Mouse (Mus musculus) neural tube, embryonic 11.5 days (tissue): Measurements from ENCODE around the gene Scamp4. TPM values are rescaled to one million over a fixed set of nuclear protein-coding genes. Genes with fewer than 3 reads are reported as not detected.

Source experiments
- ATAC-seq: fragments of 200-750 bp; cut with Nextera tagmentation; 2 replicates; pipeline ENCODE4 v1.8.0; 2017; ENCODE audit warnings: moderate number of reproducible peaks, mild to moderate bottlenecking, moderate TSS enrichment, moderate library complexity; ENCODE audit not compliant: insufficient read depth, low FRiP score, low TSS enrichment
- DNase-seq: peaks from one replicate; pipeline ENCODE4 v3.0.0-alpha.2; 2015; ENCODE audit warnings: low spot score
- H3K27ac ChIP-seq: fragments of 300-500 bp; sonication (generic); 2 replicates; pipeline ENCODE4 v1.5.1; 2014; ENCODE audit warnings: low read depth, mild to moderate bottlenecking, low read length
- H3K27me3 ChIP-seq: fragments of 300-500 bp; sonication (generic); 2 replicates; pipeline ENCODE4 v1.6.1; 2014; ENCODE audit warnings: mild to moderate bottlenecking, low read length, mixed read lengths; ENCODE audit not compliant: control insufficient read depth, insufficient read depth
- H3K36me3 ChIP-seq: fragments of 300-500 bp; sonication (generic); 2 replicates; pipeline ENCODE4 v1.6.1; 2014; ENCODE audit warnings: mild to moderate bottlenecking, low read length, moderate library complexity, mixed read lengths; ENCODE audit not compliant: control insufficient read depth, insufficient read depth
- H3K4me1 ChIP-seq: fragments of 300-500 bp; sonication (generic); 2 replicates; pipeline ENCODE4 v1.6.1; 2014; ENCODE audit warnings: low read length, mixed read lengths; ENCODE audit not compliant: control insufficient read depth, insufficient read depth
- H3K4me2 ChIP-seq: fragments of 300-500 bp; sonication (generic); 2 replicates; pipeline ENCODE4 v1.6.1; 2014; ENCODE audit warnings: low read depth, mild to moderate bottlenecking, moderate library complexity
- H3K4me3 ChIP-seq: fragments of 300-500 bp; sonication (generic); 2 replicates; pipeline ENCODE4 v1.5.1; 2014; ENCODE audit warnings: low read depth, low read length
- H3K9ac ChIP-seq: fragments of 300-500 bp; sonication (generic); 2 replicates; pipeline ENCODE4 v1.6.1; 2014; ENCODE audit warnings: mild to moderate bottlenecking, low read length
- H3K9me3 ChIP-seq: fragments of 300-500 bp; sonication (generic); 2 replicates; pipeline ENCODE4 v1.6.1; 2016; ENCODE audit warnings: low read length; ENCODE audit not compliant: control insufficient read depth
- WGBS: fragments of 180-500 bp; shearing (Covaris S2); extraction: QIAGEN DNeasy Blood & Tissue Kit; methylation state at CpG from one replicate; pipeline ENCODE4 v1.1.7; 2014; 5-methylcytosine and 5-hydroxymethylcytosine counted together
- polyA plus RNA-seq: library from polyadenylated mRNA; unstranded; fragments of >200 nt; fragmentation: Nextera tagmentation; extraction: Ambion mirVana; gene quantifications from 2 replicates; pipeline ENCODE4 v1.2.1, GENCODE M21; 2014

Gene Scamp4
- polyA plus RNA-seq, 1 experiment from 2014 or later: 77.7 TPM

DNA sequence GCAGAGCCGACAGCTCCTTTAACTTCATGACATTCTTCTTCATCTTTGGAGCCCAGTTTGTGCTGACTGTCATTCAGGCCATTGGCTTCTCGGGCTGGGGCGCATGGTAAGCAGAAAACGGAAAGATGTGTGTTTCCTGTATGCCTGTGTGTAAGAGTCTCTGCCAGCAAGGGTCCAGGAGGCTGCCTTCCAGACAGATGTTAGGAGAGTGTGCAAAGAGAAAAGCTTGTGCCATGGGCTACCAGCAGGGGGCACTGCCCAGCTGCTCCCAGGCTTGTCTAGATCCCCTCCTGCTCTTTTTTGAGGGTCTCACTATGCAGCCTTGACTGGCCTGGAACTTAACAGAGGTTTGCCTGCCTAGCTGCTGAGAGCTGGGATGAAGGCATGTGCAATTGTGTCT lies 8.4 kb downstream of the Scamp4 start:
- DNase-seq (peak; percentile 70), ATAC-seq (no peak)
- Histone ChIP-seq H3K27ac (no peak overlapping the region), H3K27me3 (no peaks in the 10 kb centered on the region), H3K36me3 (peaks cover 19% of the 10 kb centered on the region), H3K4me1 (no peaks in the 10 kb centered on the region), H3K9me3 (no peaks in the 10 kb centered on the region), H3K9ac (no peak overlapping the region), H3K4me3 (no peak overlapping the region), H3K4me2 (no peak overlapping the region)
- 74% methylated on average over 4 of the region's 4 CpGs for WGBS

DNA sequence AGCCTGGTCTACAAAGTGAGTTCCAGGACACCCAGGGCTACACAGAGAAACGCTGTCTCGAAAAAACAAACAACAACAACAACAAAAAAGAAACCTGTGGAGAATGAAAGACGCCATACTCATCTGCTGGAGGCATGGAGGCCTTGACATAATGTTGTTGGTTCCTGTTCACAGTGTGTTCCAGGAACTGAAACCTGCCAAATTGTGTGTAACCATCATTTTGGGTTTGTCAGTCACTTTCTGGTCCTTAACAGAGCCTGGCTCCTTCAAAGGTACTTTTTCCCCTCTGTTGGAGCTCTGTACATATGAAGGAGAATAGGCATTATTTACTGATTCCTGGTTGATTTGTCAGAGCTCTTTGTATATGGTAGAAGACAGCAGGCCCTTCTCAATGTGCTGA lies 9.2 kb downstream of the Scamp4 start:
- ATAC-seq (no peak), DNase-seq (no peak)
- H3K9me3 ChIP-seq: no peaks in the 10 kb centered on the region
- H3K36me3 ChIP-seq: peaks cover 13% of the 10 kb centered on the region
- no peaks in the 10 kb centered on the region for H3K27me3 ChIP-seq
- no peaks in the 10 kb centered on the region for H3K4me1 ChIP-seq
- H3K27ac ChIP-seq: no peak overlapping the region
- 96% methylated on average over 3 of the region's 3 CpGs for WGBS
- H3K4me3 ChIP-seq: no peak overlapping the region; the same call in 1 of the 2 replicates
- no peak overlapping the region for H3K4me2 ChIP-seq
- H3K9ac ChIP-seq: no peak overlapping the region

DNA sequence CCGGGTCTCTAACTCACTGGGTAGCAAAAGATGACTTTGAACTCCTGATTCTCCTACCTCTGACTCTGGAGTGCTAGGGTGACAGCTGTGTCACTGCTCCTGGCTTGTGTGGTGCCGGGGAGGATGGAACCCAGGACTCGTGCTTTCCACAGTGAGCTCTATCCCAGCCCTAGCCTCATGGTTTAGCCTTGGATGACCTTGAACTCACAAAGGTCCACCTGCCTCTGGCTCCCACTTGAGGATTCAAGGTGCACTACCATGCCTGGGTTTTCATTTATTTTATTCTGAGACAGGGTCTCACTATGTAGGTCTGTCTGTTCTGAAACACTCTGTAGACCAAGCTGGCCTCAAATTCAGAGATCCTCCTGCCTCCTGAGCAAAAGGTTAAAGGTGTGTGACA lies 11.1 kb downstream of the Scamp4 start:
- Histone ChIP-seq H3K9ac (no peak overlapping the region), H3K9me3 (no peaks in the 10 kb centered on the region), H3K27me3 (no peaks in the 10 kb centered on the region), H3K4me1 (no peaks in the 10 kb centered on the region), H3K36me3 (peaks cover 9% of the 10 kb centered on the region), H3K4me2 (no peak overlapping the region), H3K27ac (no peak overlapping the region), H3K4me3 (no peak overlapping the region)
- ATAC-seq: no peak
- WGBS: 87% methylated on average over 3 of the region's 3 CpGs
- no peak for DNase-seq

DNA sequence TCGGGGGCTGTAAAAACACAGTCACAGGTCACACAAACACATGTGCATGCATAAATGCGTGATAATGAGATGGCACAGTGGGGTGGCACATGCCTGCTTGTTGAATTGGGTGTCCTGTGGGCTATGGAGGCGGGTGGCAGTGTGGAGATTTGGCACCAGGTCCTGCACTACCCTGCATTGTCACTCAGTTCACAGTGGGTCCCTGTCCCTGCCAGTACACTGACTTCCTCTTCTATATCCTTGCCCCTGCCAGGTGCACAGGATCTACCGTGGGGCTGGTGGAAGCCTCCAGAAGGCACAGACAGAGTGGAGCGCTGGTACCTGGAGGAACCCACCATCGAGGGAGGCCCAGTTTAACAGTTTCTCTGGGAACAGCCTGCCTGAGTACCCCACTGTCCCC lies 11.7 kb downstream of the Scamp4 start:
- no peaks in the 10 kb centered on the region for H3K4me1 ChIP-seq
- H3K9me3 ChIP-seq: no peaks in the 10 kb centered on the region
- no peak overlapping the region for H3K9ac ChIP-seq
- 93% methylated on average over 6 of the region's 6 CpGs for WGBS
- H3K27me3 ChIP-seq: no peaks in the 10 kb centered on the region
- ATAC-seq (no peak), DNase-seq (no peak)
- H3K4me2 ChIP-seq: no peak overlapping the region
- 0 out of 2 replicates have a peak overlapping the region, but pooled peaks have one; percentile 4 for H3K27ac ChIP-seq
- H3K4me3 ChIP-seq: no peak overlapping the region
- peaks cover 9% of the 10 kb centered on the region for H3K36me3 ChIP-seq

DNA sequence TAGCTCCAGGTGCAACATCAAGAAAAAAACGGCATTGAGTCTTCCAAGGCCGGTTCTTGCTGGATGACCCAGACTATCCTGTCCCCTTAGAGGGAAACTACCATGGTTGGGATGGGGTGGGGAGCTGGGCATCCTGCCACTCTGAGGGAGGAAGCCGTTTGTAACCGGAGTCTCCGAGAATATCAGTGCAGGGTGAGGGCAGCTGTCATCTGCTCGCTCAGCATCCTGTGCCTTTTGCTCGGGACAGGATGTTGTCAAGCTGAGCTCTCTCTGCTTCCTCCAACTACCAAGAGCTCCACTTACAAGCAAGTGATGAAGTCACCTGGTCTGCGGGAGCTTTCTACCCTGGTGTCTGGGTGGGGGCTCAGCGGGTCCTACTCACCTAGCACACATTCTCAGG lies 15.5 kb downstream of the Scamp4 start:
- 84% methylated on average over 9 of the region's 9 CpGs for WGBS
- Histone ChIP-seq H3K9ac (no peak overlapping the region), H3K4me2 (no peak overlapping the region), H3K36me3 (peaks cover 7% of the 10 kb centered on the region), H3K9me3 (no peaks in the 10 kb centered on the region), H3K4me1 (peaks cover 3% of the 10 kb centered on the region), H3K27ac (no peak overlapping the region), H3K27me3 (no peaks in the 10 kb centered on the region), H3K4me3 (no peak overlapping the region)
- DNase-seq (no peak), ATAC-seq (no peak)

DNA sequence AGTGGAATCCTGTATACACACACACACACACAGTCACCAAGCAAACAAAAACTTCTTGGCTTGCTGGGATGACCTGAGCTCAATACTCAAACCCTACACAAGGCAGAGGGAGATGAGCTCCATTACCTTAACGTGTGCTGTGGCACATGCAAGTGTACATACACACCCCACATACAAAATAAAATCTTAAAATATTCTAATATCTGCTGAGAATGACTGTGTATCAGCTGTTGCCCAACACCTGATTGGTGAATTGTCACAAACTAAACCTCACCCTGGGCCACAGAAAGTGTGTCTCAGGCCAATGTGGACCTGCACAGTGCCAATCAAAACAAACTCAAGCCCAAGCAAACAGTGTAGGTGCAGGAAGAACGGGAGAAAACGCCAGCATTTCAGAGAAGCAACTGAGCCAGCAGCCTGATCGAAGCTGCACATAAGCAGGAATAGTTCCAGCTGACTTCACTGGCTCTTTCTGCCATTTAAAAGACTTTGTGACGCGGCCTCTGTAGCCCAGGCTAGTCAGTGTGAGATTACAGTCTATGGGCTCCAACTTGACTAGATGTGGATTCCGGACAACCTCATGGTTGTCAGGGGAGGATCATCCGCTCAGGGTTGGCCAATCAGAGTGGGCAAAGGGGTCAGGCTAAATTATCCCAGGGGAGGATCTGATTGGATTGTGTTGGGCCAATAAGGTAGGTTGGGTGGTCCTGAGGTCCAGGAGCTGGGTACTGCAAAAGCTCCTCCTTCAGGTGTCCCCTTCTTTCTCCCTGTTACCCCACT lies 17.0 kb downstream of the Scamp4 start:
- Histone ChIP-seq H3K27ac (no peak overlapping the region), H3K27me3 (no peaks in the 10 kb centered on the region), H3K4me1 (peaks cover 14% of the 10 kb centered on the region), H3K4me2 (no peak overlapping the region), H3K4me3 (no peak overlapping the region), H3K36me3 (peaks cover 7% of the 10 kb centered on the region), H3K9me3 (no peaks in the 10 kb centered on the region), H3K9ac (no peak overlapping the region)
- DNase-seq: no peak
- WGBS: 33% methylated on average over 8 of the region's 8 CpGs
- ATAC-seq: no peak

DNA sequence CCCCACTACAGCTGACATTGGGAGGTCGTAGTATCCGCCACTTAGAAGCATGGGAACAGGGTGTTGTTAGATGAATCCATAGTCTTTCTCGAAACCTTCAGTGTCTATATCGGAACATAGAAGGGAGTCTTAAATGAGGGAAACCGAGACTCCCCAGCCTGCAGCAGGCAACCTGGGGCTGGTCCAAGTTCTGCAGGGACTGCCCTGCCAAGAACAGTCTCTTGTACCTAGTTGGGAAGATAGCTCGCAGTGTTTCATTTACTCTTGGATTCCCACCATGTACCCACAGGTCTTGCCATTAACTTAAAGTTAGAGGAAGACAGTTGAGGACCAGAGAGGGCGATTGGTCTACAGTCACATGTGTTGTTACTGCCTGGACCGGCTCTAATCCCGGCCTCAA lies 17.7 kb downstream of the Scamp4 start:
- H3K27me3 ChIP-seq: no peaks in the 10 kb centered on the region
- H3K9me3 ChIP-seq: no peaks in the 10 kb centered on the region
- H3K4me1 ChIP-seq: peaks cover 14% of the 10 kb centered on the region
- H3K9ac ChIP-seq: no peak overlapping the region
- H3K27ac ChIP-seq: no peak overlapping the region
- peaks cover 1% of the 10 kb centered on the region; the same call in 1 of the 2 replicates for H3K36me3 ChIP-seq
- DNase-seq (no peak), ATAC-seq (no peak)
- H3K4me2 ChIP-seq: no peak overlapping the region
- H3K4me3 ChIP-seq: no peak overlapping the region
- 81% methylated on average over 9 of the region's 9 CpGs for WGBS

DNA sequence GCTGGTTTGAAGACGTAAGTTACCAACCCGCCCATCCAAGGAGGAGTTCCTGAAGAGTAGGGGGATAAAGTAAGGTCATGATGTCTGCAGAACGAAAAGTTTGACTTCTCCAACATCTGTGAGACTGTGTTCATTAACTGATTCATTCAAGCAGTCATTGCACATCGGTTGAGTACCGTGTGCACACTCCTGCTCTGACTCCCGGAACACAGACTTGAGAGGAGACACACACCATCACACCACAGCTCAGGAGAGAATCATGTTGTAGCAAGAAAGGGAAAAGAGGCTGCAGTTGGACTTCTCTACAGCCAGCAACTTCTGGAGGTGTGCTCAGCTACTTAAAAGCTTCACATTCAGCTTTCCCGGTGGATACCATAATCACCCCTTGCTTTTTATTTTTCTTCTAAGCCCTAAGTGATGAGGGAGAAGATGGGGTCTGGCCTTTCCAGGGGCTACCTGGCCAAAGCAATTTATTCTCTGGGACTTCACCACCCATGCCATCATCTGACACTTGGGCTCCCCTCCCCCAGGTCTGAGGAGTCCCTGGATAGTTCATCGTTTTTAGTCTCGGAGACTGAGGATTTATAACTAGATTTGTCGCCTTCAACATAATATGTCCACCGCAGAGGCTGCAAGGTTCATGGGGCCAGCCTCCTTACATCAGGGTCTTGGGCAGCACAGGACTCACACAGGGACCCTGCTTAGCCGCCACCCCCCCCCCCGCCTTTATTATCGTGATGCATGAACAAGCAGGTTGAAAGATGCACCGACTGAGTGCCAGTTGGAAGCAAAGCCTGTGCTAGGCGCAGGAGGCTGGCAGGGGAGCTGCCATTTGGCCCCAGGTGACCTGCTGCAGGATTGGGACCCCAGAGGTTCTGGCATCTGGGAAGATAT lies 18.4 kb downstream of the Scamp4 start:
- Histone ChIP-seq H3K27me3 (no peaks in the 10 kb centered on the region), H3K4me2 (peak overlapping the region; percentile 70), H3K4me3 (peak overlapping the region; percentile 94), H3K4me1 (peaks cover 14% of the 10 kb centered on the region), H3K9ac (peak overlapping the region; percentile 35), H3K36me3 (no peaks in the 10 kb centered on the region; the same call in 1 of the 2 replicates), H3K27ac (peak overlapping the region; percentile 29; the same call in 1 of the 2 replicates), H3K9me3 (no peaks in the 10 kb centered on the region)
- DNase-seq (no peak), ATAC-seq (no peak)
- WGBS: 54% methylated on average over 16 of the region's 16 CpGs
